Mouse (Mus musculus) stomach, postnatal 0 days (tissue): Measurements from ENCODE around the gene Unc80.

ENCODE experiments used
- CTCF ChIP-seq: IDR thresholded peaks from 2 replicates; pipeline ENCODE4 v1.5.1; 2016; ENCODE audit warnings: antibody characterized with exemption, low read depth, mild to moderate bottlenecking, moderate library complexity
- EP300 ChIP-seq: optimal IDR thresholded peaks from 2 replicates; pipeline ENCODE3; 2016; ENCODE audit warnings: antibody characterized with exemption

- TF ChIP-seq EP300 (no peak), CTCF (no peak)
Observed at GRCm38 (mm10) chr1:66638177-66638576, 170.0 kb downstream of the Unc80 start.
